Mouse (Mus musculus) midbrain, embryonic 10.5 days (tissue): ENCODE results near the gene Fcrl1. TPM values are rescaled to one million over a fixed set of nuclear protein-coding genes. Genes with fewer than 3 reads are reported as not detected.

Experiments
- DNase-seq: peaks from one replicate; pipeline ENCODE4 v3.0.0-alpha.2; 2017; ENCODE audit warnings: low spot score
- H3K27ac ChIP-seq: fragments of 300-500 bp; sonication (generic); replicated peaks from 2 replicates; pipeline ENCODE4 v1.5.1; 2016; ENCODE audit warnings: mild to moderate bottlenecking
- H3K27me3 ChIP-seq: fragments of 300-500 bp; sonication (generic); 2 replicates; pipeline ENCODE4 v1.6.1; 2016; ENCODE audit warnings: low read depth, mild to moderate bottlenecking; ENCODE audit not compliant: poor library complexity, severe bottlenecking
- H3K36me3 ChIP-seq: fragments of 300-500 bp; sonication (generic); 2 replicates; pipeline ENCODE4 v1.6.1; 2016; ENCODE audit warnings: mild to moderate bottlenecking, moderate library complexity
- H3K4me1 ChIP-seq: fragments of 300-500 bp; sonication (generic); 2 replicates; pipeline ENCODE4 v1.6.1; 2016
- H3K4me3 ChIP-seq: fragments of 300-500 bp; sonication (generic); 2 replicates; pipeline ENCODE4 v1.5.1; 2016; ENCODE audit warnings: mild to moderate bottlenecking, moderate library complexity
- H3K9me3 ChIP-seq: fragments of 300-500 bp; sonication (generic); replicated peaks from 2 replicates; pipeline ENCODE4 v1.6.1; 2016; ENCODE audit warnings: mild to moderate bottlenecking
- WGBS: fragments of 180-500 bp; shearing (Covaris S2); methylation state at CpG from one replicate; pipeline ENCODE4 v1.1.7; 2016; 5-methylcytosine and 5-hydroxymethylcytosine counted together
- polyA plus RNA-seq: library from polyadenylated mRNA; unstranded; fragments of >200 nt; fragmentation: Nextera tagmentation; extraction: Ambion mirVana; gene quantifications from 2 replicates; pipeline ENCODE4 v1.2.1, GENCODE M21; 2016

Gene Fcrl1
- polyA plus RNA-seq, 1 experiment from 2014 or later, result not detected

- H3K27ac ChIP-seq, result no peak within 1 kb of the TSS
- WGBS, result 93% methylated on average over 5 of the region's 5 CpGs
- no peak within 1 kb of the TSS for H3K4me3 ChIP-seq
- no peaks in the 10 kb centered on the region for H3K36me3 ChIP-seq
- H3K27me3 ChIP-seq, result no peaks in the 10 kb centered on the region
- H3K4me1 ChIP-seq, result no peaks in the 10 kb centered on the region
- DNase-seq, result no peak
- H3K9me3 ChIP-seq, result no peaks in the 10 kb centered on the region; the same call in 1 of the 2 replicates
Measured at GRCm38 (mm10) chr3:87435479-87435878, 59.3 kb downstream of the Fcrl1 start, which contains the start of gene Fcrl5. Fcrl5 (plus strand) TSS chr3:87435773.

GRCm38 (mm10) chr3:87440586-87440985, 64.4 kb downstream of the Fcrl1 start:
- Histone ChIP-seq H3K36me3 (no peaks in the 10 kb centered on the region), H3K4me1 (no peaks in the 10 kb centered on the region), H3K27me3 (no peaks in the 10 kb centered on the region), H3K9me3 (no peaks in the 10 kb centered on the region; the same call in 1 of the 2 replicates), H3K27ac (no peak overlapping the region), H3K4me3 (no peak overlapping the region)
- no peak for DNase-seq
- WGBS, result 76% methylated on average over 1 of the region's 1 CpGs

GRCm38 (mm10) chr3:87443968-87444367, 67.8 kb downstream of the Fcrl1 start:
- DNase-seq, result no peak
- Histone ChIP-seq H3K27ac (no peak overlapping the region), H3K4me1 (no peaks in the 10 kb centered on the region), H3K27me3 (no peaks in the 10 kb centered on the region), H3K36me3 (no peaks in the 10 kb centered on the region), H3K4me3 (no peak overlapping the region), H3K9me3 (no peaks in the 10 kb centered on the region)
- WGBS, result 77% methylated on average over 6 of the region's 6 CpGs

Other genes starting within 250 kb of the Fcrl1 start
- gene Kirrel, start 201.6 kb upstream of the Fcrl1 start, polyA plus RNA-seq, result 11.2 and 11.6 TPM in 2 replicates
- gene Fcrls, start 112.6 kb upstream of the Fcrl1 start, polyA plus RNA-seq, result 2.6 and 5.7 TPM in 2 replicates
- gene Cd5l, start 18.5 kb upstream of the Fcrl1 start, polyA plus RNA-seq, result not detected in 2 replicates
- gene Fcrl5, start 59.4 kb downstream of the Fcrl1 start, polyA plus RNA-seq, result not detected in 2 replicates
- gene Etv3, start 149.0 kb downstream of the Fcrl1 start, polyA plus RNA-seq, result 9.8 and 11.8 TPM in 2 replicates
- 12.9 and 15.5 TPM in 2 replicates for gene Arhgef11, start 241.2 kb downstream of the Fcrl1 start, polyA plus RNA-seq